Mouse (Mus musculus): ENCODE measurements around the gene Hes5.

The Hes5 gene

GRCm38 (mm10) chr4:154943323-154944039 lies 17.2 kb upstream of the Hes5 start:
- no peak for DNase-seq

- DNase-seq = peak; percentile 71 to 77
These were observed 16.6 kb upstream of the Hes5 start for GRCm38 (mm10) chr4:154944121-154944590.

- DNase-seq = no peak
These were observed 14.4 kb upstream of the Hes5 start for GRCm38 (mm10) chr4:154946319-154946718.

- DNase-seq = no peak
These were observed 12.4 kb upstream of the Hes5 start for GRCm38 (mm10) chr4:154948066-154948939.

GRCm38 (mm10) chr4:154948940-154949588 lies 11.7 kb upstream of the Hes5 start:
- DNase-seq = no peak

- DNase-seq = no peak
These were observed 11.1 kb upstream of the Hes5 start for GRCm38 (mm10) chr4:154949589-154949982.

GRCm38 (mm10) chr4:154952461-154953241 lies 8.1 kb upstream of the Hes5 start:
- no peak for DNase-seq

- no peak for DNase-seq
These were observed 4.1 kb upstream of the Hes5 start for GRCm38 (mm10) chr4:154956604-154957003.

- DNase-seq = no peak
These were observed 3.3 kb upstream of the Hes5 start for GRCm38 (mm10) chr4:154957289-154957993.

GRCm38 (mm10) chr4:154958171-154958570 lies 2.6 kb upstream of the Hes5 start:
- DNase-seq = peak in 1 of 2 experiments; percentile 39

- DNase-seq = no peak
These were observed 2.1 kb upstream of the Hes5 start for GRCm38 (mm10) chr4:154958621-154959020.

- DNase-seq = peak; percentile 26 to 33
These were observed 568 bp upstream of the Hes5 start for GRCm38 (mm10) chr4:154960021-154960689.

- DNase-seq = peak; percentile 62 to 68
These were observed 559 bp downstream of the Hes5 start for GRCm38 (mm10) chr4:154961226-154961738.

- peak; percentile 67 to 74 for DNase-seq
These were observed 1.2 kb downstream of the Hes5 start for GRCm38 (mm10) chr4:154961911-154962310.

- DNase-seq = no peak
These were observed 2.0 kb downstream of the Hes5 start for GRCm38 (mm10) chr4:154962683-154963082.

- DNase-seq = peak in 1 of 2 experiments; percentile 14
These were observed 2.6 kb downstream of the Hes5 start for GRCm38 (mm10) chr4:154963190-154963836.

- DNase-seq = peak; percentile 82 to 85
These were observed 3.3 kb downstream of the Hes5 start, which contains the start of gene Pank4 for GRCm38 (mm10) chr4:154963901-154964580. TSS of gene Pank4 (plus strand) at chr4:154964123.

GRCm38 (mm10) chr4:154964581-154965235 lies 4.0 kb downstream of the Hes5 start:
- DNase-seq = peak; percentile 47 to 67

- DNase-seq = no peak
These were observed 5.1 kb downstream of the Hes5 start for GRCm38 (mm10) chr4:154965856-154966255.

Data from thymus, postnatal 36 days (tissue).